Mouse (Mus musculus) c-Kit-positive CD71-negative TER-119-negative erythroid progenitor cells, embryonic 14.5 days (primary cell): ENCODE measurements around the gene Dgkh.
"Not testable (repeated sequence)": the region's sequence is repeated elsewhere in the genome, so short reads cannot be mapped to it uniquely, and the experiment has no call there.

Source experiments
- DNase-seq: peaks from one replicate; pipeline ENCODE4 v3.0.0-alpha.2; 2013; ENCODE audit warnings: low read depth

Dgkh gene

DNA sequence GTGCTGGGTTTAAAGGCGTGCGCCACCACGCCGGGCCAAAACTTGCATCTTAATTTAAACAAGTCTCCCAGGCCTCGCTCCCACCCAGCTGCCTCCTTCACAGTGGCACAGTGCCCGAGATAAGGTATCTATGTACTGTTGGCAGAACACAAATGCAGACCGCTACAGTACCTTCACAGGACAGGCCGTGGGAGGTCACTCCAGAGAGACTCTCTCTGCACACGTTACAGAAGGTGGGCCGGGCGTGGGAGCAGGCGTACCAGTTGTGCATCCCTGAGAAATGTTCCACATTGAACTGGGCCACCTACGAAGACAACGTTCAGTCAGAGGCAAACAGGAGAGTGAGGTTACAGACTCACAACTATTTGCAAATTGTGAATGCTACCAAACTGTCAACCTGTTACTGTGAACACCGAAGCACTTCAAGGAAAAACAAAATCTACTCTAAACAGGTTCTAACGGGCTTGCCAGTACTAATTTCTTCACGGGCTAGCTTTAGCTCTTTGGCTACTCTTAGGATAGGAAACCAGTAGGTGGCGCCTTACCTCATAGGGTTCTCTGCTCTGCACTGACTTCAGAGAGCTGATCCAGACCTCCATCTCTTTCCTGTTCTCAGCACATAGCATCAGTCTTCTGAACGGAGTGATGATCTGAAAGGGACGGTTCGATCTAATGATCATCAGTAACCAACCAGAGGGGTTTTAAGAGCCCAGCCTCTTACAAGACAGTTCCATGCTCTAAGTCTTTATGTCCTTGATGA is 104.9 kb downstream of the Dgkh start:
- DNase-seq: peak; percentile 32

DNA sequence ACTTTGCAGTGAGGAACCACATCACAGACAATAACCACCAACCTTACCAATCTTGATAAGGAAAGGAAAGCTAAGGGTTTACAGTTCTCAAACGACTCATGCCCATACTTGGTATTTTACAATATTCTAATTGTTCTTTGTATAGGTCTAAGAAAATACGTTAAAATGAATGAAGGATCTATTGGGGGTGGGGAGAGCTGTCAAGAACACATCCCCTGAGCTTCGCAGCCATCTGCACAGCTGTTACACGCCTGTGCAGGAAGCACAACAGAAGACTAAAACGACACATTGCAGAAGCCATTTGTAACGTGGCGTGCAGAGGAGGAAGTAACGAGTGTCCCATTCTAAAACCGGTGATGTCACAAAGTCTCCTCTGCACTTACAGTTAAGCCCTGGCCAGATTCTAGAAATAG is 113.7 kb downstream of the Dgkh start:
- DNase-seq: no peak

DNA sequence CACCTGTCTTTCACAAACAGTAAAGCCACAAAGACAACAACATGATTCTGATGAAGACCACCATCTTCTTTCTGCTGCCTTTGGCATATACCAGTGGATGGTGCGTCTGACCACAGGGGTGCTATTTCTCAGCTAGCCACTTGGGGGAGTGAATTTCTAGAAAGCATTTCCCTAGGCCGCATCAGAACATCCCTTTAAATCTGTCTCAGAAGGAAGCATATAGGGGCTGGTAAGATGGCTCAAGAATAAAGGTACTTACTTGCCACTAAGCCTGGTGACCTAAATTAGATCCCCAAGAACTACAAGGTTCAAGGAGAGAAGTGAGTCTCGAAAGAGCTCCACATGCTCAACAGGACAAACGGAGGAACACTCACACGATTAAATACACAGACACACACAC is 119.0 kb downstream of the Dgkh start:
- no peak for DNase-seq

DNA sequence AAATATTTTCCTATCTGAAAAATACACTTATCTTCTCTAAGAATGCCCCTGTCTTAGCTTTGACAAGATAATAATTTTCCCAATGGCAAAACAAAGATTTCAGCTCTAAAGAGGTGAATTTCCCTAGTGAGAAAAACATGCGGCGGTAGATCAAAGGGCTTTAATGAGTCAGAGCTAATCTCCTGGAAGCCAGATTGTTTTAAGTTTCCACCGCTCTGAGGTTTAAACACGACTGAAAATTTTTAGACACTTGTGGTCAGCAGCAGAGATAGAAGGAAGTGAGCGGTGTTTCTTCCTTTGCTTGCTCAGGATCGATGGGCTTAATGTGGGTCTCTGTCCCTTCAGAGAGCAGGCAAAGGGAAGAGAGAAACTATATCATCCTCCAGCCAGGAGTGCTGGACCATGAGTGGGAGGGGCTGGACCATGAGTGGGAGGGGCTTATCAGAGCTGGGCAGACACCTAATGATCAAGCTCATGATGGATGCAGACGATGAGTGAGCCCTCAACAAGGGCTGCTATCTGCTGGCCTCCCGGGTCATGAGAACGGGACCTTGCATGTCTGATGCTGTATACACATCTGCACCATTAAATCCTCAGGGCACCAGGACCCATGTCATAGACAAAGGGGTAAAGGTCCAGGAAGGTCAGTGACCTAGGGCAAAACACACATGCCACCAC is 120.3 kb downstream of the Dgkh start:
- no peak for DNase-seq

DNA sequence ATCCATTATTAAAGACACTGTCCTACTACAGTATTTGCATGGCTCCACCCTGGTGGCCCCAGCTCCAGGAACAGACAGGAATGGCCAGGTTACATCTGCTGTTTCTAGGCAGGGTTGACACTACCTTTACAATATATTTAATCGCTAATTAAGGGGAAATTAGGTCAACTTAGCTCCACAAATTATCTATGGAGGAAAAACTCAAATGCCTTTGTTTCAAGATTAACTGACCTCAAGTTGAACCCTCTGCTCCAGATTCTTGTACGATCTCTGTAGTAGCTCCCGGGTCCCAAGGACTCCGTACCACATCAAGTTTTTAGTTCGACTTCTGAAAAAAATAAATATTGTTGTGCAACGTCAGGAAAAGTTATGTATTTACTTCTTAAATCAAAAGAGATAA is 137.7 kb downstream of the Dgkh start:
- no peak for DNase-seq

DNA sequence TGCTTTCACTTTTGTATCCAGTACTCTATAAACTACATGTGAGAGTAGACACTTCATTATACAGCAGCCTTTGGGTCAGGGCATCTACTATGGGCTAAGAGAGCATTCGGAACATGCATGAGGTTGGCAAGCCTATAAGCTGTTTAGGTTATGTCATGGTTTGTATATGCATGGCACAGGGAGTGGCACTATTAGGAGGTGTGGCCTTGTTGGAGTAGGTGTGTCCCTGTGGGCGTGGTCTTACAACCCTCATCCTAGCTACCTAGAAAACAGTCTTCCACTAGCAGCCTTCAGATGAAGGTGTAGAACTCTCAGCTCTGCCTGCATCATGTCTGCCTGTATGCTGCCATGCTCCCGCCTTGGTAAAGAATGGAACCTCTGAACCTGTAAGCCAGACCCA is 139.6 kb downstream of the Dgkh start:
- no peak for DNase-seq

DNA sequence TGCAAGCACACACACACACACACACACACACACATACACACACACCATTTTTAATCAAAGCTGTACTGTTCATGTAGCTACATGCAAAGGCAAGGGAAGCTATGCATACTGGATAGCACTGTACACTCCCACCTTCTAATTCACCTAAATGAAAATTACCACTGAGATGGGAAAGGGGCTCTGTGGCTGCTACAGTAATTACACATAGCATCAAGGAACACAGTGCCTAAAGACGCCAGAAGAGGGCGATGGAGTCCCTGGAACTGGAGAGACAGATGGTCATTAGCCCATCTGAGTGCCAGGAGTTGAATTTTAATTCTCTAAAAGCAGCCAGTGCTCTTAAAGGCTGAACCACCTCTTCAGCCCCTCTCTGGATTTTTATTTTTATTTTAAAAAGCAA is 142.2 kb downstream of the Dgkh start:
- DNase-seq: peak; percentile 32

DNA sequence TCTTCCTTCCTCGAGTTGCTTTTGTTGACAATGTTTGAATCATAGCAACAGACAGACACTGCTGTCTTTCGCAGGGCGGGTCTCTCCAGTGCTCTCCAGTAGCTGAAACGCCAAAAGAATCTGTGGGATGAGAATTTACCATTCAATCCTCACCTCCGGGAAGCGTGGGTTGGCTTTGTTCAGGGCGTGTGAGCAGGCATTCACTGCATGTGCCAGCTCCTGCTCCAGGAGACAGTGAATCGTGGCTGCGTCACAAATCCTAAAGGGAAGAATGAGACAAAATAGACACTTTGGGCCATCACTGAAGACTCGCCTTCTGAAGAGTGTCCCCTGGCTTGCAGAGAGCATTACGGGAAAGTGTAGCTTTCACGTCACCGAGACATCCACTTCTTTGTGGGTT is 148.4 kb downstream of the Dgkh start:
- DNase-seq: no peak

DNA sequence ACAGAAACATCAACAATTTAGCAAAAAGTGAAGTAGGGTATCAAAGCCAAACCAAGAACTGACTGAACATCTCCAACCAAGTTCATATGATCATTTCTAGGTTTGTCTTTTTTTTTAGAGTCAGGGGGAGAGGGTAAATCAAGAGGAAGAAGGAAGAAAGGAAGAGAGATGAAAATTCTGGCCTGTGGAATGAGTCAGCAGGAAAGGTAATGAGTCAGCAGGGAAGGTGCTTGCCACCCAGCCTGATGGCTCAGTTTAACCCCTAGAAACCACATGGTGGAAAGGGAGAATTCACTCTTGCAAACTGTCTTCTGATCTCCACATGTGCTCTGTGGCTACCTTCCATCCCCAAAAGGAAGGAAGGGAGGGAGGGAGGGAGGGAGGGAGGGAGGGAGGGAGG is 149.4 kb downstream of the Dgkh start:
- no peak for DNase-seq

DNA sequence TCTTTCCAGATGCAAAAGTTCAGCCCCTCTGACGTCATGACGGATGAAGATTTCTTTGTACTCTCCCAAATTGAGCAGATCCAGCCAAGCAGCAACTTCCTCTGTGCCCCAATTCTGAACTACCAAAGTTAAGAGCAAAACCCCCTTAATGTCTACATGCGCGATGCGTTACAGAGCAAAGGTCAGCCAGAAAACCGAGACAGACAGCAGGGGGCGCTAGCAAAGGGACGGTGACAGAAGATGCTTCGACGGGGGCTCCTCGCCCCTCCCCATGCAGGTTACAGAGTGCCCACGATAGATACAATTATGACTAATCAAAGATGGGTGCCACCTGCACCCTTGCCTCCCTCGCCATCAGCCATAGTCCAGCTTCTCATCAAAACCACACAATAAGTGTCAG is 156.7 kb downstream of the Dgkh start:
- no peak for DNase-seq

DNA sequence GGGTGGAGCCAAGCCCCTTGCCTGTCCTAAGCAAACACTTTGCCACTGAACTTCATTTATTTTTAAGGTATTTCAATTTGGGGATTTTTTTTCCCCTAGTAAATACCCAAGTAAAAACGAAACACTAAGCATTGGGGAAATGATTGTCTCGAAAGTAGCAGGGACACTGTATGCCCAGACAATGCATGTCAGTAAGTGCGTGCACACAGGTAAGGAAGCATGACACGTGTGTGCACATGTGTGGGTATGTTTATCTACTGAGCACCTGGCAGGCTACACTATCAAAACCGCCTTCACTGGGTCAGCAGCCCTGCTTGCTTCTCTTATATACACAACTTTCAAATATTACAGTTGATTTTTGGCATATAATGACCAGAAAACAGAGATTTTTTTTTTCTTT is 164.2 kb downstream of the Dgkh start:
- no peak for DNase-seq

DNA sequence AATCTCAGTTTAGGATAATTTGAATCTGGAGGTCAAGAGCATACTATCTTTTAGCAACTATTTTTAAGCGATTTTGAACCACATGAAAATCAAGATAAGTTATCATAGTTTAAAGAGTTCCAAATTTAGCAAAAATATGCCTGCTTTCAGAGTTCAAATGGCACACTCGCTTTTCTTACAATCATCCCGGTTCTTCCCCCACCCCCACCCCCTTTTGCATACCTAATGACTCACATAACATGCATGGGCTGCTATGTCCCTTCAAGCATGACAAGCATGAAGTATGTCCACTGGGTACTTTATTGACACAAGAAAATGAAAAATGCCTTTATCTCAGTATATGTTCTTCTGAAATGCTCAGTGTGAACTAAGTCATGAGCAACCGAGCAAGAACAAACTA is 166.1 kb downstream of the Dgkh start:
- no peak for DNase-seq

DNA sequence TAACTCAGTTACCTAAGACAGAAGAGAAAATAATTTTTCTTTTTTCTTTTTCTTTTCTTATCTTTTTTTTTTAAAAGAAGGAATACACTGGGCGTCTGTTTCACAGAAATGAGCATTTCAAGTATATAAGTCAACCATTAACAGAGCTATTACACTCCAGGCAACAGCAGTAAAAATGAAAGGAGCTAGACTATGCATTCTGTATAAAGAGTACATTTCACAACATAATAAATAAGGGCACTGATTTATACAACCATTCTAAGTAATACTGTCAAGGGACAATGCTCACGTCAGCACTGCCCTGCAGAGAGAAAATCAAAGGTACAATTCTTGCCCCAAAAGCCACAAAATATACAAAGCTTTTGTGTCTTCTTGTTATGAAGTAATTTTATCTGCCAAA is 168.3 kb downstream of the Dgkh start:
- no peak for DNase-seq

DNA sequence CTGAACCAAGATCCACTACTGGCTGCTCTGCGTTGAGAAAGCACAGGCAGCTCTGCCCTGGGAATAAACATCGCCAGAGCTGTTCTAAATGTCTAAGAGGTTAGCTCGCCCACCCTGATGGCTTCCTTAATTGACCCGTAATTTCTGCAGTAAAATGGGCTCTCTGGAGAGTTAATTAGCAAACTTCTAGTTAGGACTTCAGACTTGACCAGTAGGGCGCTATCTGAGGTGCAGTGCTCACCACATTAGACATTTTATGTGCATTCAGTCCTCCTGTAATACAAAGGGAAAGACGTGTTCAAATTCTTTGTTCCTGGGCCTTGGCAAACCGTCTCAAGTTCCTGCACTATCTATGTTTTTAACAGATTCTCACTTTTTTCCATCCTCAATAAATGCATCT is 169.4 kb downstream of the Dgkh start:
- DNase-seq: no peak

DNA sequence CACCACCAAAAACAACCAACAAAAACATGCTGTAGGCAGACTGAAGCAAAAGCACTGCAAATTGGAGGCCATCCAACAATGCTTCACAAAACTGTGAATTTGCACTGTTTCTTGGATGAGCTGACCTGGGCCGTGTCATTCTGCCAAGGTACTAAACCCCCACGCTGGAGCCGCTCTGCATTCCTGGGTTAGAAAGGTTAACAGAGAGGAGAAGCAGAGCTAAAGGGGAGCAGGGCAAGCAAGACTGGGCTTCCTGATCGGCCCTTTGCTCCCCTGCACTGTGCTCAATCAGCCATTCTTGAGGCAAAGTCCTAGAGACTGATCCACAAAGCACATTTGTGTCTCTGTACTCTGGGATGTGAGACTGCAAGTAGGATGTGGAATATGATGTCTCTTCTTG is 170.5 kb downstream of the Dgkh start:
- no peak for DNase-seq

DNA sequence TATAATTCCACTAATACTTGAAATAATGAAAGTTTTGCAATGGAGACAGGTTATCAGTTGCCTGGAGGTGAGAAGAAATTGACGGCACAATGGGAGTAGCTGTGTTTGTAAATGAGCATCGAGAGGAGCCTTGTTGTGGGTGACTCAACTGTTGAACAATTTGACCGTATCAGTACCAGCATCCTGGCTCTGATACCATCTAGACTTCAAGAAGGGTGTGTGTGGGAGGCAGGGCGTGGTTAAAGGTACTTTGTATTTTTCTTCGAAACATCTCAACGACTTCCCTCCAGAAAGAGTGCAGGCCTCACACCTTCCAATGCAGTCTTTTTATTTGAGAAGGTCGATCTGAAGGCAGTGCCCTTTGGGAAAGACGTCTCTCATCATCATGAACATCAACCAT is 173.5 kb downstream of the Dgkh start:
- DNase-seq: no peak

DNA sequence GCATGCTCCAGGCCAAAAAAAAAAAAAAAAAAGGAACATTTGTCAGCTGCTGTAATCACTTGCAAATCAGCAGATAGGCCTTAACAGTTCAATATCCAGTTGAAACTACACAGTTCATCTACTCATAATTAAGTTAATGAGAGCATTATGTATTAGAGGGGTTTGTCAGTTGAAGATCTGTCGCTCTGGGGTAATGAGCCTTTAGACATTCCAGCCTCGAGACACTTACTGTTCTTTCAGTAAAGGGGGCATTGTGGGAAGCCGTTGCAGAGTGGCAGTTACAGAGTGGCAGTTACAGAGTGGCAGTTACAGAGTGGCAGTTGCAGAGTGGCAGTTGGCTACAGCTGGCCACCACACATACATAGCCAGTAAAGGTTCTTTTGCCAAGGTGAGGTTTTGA is 177.7 kb downstream of the Dgkh start:
- DNase-seq: not testable (repeated sequence)

DNA sequence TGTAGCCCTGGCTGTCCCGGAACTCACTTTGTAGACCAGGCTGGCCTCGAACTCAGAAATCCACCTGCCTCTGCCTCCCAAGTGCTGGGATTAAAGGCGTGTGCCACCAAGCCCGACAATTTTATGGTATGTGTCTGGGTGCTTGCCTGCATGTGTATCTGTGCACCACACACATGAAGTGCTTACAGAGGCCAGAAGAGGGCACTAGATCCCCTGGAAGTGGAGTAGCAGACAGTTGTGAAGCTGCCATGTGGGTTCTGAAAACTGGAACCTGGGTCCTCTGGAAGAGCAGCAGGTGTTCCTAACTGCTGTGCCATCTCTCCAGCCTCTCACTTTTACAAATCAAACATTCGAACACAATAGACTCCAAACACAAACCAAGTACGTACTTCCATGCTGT is 178.9 kb downstream of the Dgkh start:
- DNase-seq: no peak

DNA sequence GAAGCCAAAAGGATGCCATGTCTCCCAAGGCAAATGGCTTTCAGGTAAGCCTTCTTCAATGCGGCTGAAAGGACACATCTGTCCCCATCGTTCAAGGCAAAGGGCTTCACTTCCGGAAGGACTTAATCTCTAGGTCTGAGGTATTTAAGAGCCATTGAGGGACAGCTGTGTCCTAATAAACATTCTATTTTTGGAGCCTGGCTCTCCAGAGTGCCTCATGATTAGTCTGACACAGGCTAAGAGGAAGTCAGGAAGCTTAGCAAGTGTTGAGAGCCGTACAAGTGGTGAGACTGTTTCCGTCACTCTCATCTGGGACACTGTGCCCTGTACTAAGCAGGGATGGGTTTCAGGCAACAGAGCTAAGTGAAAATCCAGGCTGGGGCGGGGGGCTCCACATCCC is 183.8 kb downstream of the Dgkh start:
- DNase-seq: no peak

DNA sequence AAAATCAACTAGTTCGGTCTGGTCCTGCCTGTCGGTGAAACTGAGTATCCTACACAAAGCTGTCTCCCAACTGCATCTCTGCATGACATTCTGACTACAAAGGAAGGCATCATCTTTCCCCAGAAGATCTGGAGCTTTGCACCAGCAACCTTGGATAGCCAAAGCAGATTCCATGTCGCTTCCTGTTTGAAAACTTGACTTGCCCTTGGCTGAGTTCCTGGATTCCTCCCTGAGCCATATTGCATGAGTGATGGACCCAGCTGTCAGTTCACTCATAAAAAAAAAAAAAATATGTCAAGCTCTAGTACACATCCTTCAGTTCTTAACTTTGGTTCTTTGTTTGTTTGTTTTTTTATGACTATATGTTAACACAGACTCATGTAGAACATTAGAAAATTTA is 191.3 kb downstream of the Dgkh start:
- DNase-seq: no peak

DNA sequence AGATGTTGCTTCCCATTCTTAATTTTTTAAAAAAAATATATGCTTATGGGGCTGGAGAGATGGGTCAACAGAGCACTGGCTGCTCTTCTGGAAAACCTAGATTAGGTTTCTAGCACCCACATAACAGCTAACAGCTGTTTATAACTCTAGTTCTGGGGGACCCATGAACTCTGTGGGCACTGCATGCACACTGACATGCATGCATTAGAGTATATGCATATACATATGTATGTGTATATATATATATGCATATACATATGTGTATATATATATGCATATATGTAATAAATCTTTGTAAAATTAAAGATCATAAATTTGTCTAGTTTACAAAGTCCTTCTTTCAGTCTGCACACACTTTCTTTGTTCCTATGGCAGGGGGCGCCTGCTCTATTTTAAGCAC is 192.8 kb downstream of the Dgkh start:
- no peak for DNase-seq

DNA sequence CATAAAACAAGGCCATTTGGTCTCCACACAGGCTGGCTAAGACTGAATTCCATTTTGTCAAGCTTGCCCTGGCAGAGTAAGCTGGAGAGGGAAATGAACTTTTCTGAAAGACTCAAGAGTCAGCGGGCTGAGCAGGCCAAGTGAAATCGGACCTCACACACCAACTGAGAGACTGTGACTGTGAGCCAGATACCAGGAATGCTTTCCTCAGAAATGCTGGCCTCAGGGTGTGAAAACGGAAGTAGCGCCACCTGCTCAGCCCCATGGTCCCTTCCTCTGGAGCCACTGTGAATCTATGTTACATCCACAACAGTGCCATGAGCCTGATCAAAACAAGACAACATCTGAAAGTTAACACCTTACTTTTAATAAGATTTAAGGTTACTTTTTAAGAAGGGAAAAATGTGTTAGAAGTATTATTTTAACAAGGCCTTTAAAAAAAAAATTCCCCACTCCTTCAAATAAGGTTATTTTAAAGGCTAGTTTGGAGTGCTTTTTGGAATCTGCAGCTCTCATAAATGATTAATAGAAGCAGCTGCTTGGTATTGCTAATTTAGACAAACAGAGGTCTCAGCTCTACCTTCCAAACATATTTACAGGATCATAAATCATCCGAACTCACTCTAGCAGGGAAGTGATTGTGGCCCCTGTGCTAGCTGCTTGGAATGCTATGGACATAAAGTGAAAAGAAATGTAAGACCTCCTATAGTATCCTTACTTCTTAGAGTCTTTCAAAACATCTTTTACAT is 193.8 kb downstream of the Dgkh start:
- DNase-seq: no peak

DNA sequence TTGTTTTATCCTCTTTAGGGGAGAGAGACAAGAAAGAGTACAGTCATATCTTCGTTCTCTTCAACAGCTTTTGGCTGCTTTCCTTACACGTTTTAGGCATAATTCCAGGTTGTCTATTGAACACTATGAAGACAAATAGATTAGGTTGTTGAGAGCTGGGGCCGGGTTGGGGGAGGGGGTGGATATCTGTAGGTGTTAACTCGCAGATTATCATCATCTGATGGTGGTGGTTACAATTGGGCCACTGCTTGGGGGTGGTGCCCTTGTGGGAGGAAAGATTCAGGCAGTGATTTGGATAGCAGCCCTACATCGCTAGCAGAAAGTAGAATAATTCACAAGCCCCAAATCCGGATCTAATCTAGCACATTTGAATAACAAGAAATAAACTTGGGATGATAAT is 195.0 kb downstream of the Dgkh start:
- DNase-seq: no peak
